Mouse (Mus musculus) neural tube, embryonic 10.5 days (tissue): Measurements from ENCODE around the gene Poc1b.

ENCODE experiments used
- DNase-seq: peaks from one replicate; pipeline ENCODE4 v3.0.0-alpha.2; 2017; ENCODE audit warnings: low spot score; ENCODE audit errors: extremely low spot score

Poc1b gene

GRCm38 (mm10) chr10:99226782-99227181, 119.9 kb downstream of the Poc1b start:
- no peak for DNase-seq

- DNase-seq = peak; percentile 50
Observed at GRCm38 (mm10) chr10:99227968-99228864, 121.4 kb downstream of the Poc1b start.

- peak; percentile 67 for DNase-seq
Observed at GRCm38 (mm10) chr10:99229031-99229684, 122.3 kb downstream of the Poc1b start.

- DNase-seq = no peak
Observed at GRCm38 (mm10) chr10:99232518-99233227, 125.8 kb downstream of the Poc1b start.

GRCm38 (mm10) chr10:99234336-99234735, 127.5 kb downstream of the Poc1b start:
- no peak for DNase-seq

DNA sequence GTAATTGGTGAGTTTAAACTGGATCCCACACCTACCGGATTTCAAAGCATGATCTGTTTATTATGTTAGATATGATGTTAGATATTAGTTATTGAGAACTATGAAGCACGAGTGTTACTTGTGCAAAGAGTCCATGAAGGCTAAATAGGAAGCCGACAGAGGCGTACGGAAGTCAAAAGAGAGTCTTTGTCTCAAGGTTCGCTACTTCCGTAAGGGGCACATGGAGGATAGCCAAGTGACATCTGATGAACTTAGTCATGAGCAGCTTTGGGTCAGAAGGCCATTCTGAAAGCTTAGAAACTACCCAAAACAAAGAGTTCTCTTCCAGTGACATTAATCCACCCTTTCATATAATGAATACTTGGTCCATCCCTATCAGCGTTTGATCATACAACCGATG, 128.2 kb downstream of the Poc1b start:
- DNase-seq = no peak

GRCm38 (mm10) chr10:99237205-99237832, 130.5 kb downstream of the Poc1b start:
- no peak for DNase-seq

GRCm38 (mm10) chr10:99238537-99238936, 131.7 kb downstream of the Poc1b start:
- DNase-seq = no peak

DNA sequence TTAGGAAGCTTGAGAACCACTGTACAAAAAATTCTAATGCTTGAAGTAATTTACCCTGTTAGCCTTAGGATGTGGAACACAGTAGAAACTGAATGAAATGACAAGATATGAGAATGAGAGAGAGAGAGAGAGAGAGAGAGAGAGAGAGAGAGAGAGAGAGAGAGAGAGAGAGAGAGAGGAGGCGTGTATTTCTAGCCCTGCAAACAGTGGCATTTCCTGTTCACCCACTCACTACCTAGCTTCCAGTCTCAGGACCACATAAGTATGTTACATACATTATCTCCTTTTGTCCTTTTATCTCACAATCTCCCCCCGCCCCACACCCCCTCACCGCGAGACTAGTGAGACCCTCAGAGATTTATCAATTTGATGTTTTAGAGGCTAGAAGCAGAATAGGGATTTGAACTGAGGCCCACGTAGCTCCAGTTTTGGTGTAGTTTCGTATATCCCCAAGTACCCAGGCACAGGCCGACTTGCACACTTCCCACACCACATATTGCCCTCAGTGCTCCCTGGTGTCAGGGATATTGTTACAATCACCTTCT, 134.5 kb downstream of the Poc1b start:
- no peak for DNase-seq

DNA sequence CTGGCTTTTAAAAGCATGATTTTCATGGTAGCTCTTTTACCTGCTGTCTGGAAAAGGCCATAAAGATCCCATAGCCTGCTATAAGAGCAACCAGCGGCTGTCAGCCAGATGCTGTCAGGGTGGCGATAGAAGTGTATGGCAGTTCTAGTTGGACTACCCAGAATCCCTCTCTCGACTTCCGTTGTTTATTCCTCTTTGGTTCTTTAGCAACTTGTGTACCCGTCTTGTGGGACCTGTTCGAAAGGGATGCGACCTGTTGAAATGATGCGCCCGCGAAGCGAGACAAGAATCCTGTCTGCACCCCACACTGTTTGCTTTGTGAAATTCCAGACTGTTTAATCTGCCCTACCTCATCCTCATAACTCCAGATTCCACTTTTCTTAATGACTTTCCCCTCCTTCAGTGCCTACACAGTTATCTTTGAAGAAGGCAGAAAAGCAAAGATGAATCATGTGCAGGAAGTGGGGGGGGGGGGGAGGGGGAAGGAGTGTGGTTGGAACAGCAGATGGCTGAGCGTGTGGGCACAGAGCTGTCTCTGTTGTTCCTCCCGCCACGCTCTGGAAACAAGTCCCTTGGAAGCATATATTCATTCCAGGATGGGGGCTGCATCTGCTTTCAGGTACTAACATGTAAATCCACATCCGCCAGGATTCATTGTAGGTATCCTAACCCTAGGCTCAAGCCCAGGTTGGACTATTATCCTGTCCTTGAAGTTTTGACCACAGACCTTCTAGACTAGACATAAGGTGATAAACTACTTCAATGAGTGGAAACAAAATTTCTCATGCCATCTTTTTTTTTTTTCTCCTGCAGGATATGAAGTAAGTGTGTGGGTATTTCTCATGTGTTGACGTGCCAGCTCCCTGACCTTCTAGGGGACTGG, 135.2 kb downstream of the Poc1b start:
- peak; percentile 34 for DNase-seq

DNA sequence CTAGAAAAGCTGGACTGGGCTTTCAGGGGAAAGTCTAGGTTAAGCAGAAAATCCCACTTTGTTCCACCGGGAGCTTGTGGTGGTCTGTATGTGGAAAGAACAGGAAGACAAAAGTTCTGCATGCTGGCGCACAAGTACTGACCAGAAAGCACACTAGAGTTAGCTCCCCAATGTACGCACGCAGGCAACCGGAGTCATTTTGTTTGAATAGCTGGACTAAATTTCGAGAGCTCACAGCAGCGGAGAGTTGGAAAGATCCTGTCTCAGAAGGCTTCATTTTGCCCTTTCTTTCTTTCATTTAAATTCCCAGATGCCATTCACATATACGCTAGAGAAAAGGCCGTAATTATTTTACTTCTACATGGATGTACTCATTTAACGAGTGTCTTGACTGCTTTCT, 135.9 kb downstream of the Poc1b start:
- no peak for DNase-seq

- DNase-seq = no peak
Observed at GRCm38 (mm10) chr10:99243907-99244489, 137.2 kb downstream of the Poc1b start.

DNA sequence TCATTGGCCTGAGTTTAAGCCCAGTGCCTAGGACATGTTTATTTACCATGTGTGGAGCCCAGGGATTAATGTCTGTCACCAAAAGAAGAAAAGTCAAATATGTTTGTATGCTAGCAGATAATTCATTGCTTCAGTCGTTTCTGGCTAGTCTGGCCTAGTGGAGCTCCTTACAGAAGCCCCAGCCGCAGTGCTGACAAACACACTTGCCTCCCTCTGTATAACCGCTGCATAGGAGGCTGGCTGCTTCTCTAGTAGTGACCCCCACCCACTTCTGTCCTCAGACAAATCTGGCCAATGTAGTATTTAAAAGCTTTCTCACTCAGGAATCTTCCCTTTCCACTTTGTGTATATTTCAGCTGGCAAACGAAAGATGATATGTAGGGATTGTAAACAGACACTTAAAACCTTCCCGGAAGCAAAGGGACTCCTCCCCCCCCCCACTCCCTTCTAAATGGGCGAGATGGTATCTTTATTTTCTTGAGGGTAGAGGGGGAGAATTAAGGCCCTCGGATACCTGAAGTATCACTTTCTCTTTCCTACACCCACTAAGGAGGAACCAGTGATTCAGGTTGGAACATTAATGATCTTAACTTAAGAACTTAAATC, 137.9 kb downstream of the Poc1b start:
- no peak for DNase-seq

- DNase-seq = no peak
Observed at GRCm38 (mm10) chr10:99246797-99247508, 140.1 kb downstream of the Poc1b start.
